Mouse (Mus musculus) ES-Bruce4 (cell line): Measurements from ENCODE around the gene Togaram2. TPM values are rescaled to one million over a fixed set of nuclear protein-coding genes. Genes with fewer than 3 reads are reported as not detected.

ENCODE experiments used
- H3K27ac ChIP-seq: 2 replicates; pipeline ENCODE4 v1.5.1; 2012; ENCODE audit warnings: low read length, inconsistent platforms; ENCODE audit not compliant: insufficient read depth
- H3K27me3 ChIP-seq: 2 replicates; pipeline ENCODE4 v1.6.1; 2012; ENCODE audit warnings: mild to moderate bottlenecking, low read length, inconsistent platforms; ENCODE audit not compliant: control insufficient read depth, poor library complexity, insufficient read depth, severe bottlenecking
- H3K36me3 ChIP-seq: 2 replicates; pipeline ENCODE4 v1.6.1; 2012; ENCODE audit warnings: inconsistent platforms, mild to moderate bottlenecking, low read length, moderate library complexity; ENCODE audit not compliant: control insufficient read depth, poor library complexity, insufficient read depth, severe bottlenecking
- H3K4me1 ChIP-seq: one replicate; pipeline ENCODE4 v1.8.1; 2011; ENCODE audit warnings: low read length; ENCODE audit not compliant: control insufficient read depth, insufficient read depth
- H3K4me3 ChIP-seq: 2 replicates; pipeline ENCODE4 v1.5.1; 2011; ENCODE audit warnings: low read depth, mild to moderate bottlenecking, low read length
- H3K9ac ChIP-seq: 2 replicates; pipeline ENCODE4 v1.6.1; 2012; ENCODE audit warnings: low read depth, mild to moderate bottlenecking, inconsistent platforms; ENCODE audit not compliant: poor library complexity, severe bottlenecking
- H3K9me3 ChIP-seq: replicated peaks from 2 replicates; pipeline ENCODE4 v1.6.1; 2012; ENCODE audit warnings: mild to moderate bottlenecking, low read length, inconsistent platforms; ENCODE audit not compliant: control insufficient read depth, poor library complexity, insufficient read depth, severe bottlenecking
- CTCF ChIP-seq: IDR thresholded peaks from one replicate; pipeline ENCODE4 v1.8.1; 2011; ENCODE audit warnings: low read depth, low read length
- EP300 ChIP-seq: IDR thresholded peaks from 2 replicates; pipeline ENCODE4 v1.6.1; 2011; ENCODE audit warnings: low read depth, low read length; ENCODE audit not compliant: insufficient read depth
- POLR2A ChIP-seq: IDR thresholded peaks from one replicate; pipeline ENCODE4 v1.8.1; 2011; ENCODE audit warnings: low read length; ENCODE audit not compliant: insufficient read depth
- polyA plus RNA-seq: library from polyadenylated mRNA; stranded (reverse); fragments of >200 nt; gene quantifications from 2 replicates; pipeline ENCODE4 v1.2.4, GENCODE M21; 2011; ENCODE audit warnings: low read depth; ENCODE audit not compliant: missing spikeins, insufficient read depth, insufficient read length

Togaram2 gene
- polyA plus RNA-seq, 1 experiment: not detected

DNA sequence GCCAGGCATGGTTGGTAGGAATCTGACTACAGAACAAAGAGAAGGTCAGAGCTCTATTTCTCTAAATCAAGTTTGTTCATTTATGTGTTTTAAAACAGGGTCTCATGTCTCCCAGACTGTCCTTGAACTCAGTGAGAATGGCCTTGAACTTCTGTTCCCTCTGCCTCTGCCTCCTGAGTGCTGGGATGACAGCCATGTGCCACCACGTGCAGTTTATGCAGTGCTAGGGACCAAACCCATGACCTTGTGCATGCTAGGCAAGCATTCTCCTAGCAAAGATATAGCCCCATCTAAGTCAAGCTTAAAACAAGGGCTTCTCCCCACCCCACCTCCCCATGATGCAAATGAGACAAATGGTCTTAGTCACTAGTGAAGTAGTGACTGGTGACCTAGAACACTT lies 32.1 kb downstream of the Togaram2 start:
- Histone ChIP-seq H3K36me3 (no peaks in the 10 kb centered on the region), H3K4me3 (no peak overlapping the region), H3K27ac (no peak overlapping the region), H3K9me3 (no peaks in the 10 kb centered on the region), H3K27me3 (no peaks in the 10 kb centered on the region), H3K9ac (no peak overlapping the region), H3K4me1 (no peaks in the 10 kb centered on the region)
- TF ChIP-seq EP300: no peak
- TF ChIP-seq POLR2A: no peak
- TF ChIP-seq CTCF: no peak

DNA sequence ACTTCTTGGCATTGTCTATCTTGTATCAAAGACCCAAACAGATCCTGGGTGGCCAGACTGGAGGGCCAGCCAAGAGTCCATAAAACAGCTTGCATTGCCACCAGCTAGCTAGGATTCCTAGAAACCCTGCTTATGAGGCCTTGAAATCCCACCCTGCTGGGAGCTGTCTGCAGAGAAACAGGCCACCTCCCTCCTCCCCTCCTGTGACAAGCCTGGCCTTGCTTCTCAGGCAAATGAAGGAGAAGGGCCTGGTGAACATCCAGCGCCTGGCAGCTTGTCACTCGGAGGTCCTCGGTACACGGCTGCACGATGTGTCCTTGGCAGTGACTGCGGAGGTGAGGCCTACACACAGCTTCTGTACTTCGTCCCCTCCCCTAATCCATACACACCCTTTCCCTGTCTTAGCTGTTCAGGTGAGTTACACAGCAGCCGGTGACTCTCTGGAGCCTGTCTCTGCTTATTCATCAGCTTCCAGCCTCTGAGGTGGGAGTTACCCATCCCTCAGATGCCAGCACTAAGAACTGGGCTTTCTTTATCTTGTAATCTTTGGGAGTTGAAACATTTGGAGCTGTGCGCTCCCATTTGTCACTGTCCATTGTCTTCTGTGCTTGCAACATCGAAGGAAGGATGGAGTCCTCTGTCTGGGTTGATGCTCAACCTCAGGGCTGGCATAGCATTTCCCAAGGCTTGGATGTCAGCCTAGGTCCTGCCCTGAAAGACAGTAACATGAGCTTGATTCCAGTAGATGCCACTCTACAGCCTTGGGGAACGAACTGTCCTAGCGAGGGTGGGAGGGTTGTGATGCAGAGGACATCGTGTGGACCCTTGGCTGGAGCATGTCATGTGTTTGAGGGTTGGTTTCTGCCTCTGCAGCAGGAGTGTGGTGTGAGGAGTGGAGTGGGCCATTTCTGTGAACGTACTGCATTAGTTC lies 32.8 kb downstream of the Togaram2 start:
- Histone ChIP-seq H3K27me3 (no peaks in the 10 kb centered on the region), H3K4me3 (no peak overlapping the region), H3K4me1 (no peaks in the 10 kb centered on the region), H3K9ac (no peak overlapping the region), H3K36me3 (no peaks in the 10 kb centered on the region), H3K9me3 (no peaks in the 10 kb centered on the region), H3K27ac (no peak overlapping the region)
- no peak for TF ChIP-seq CTCF
- TF ChIP-seq POLR2A: no peak
- TF ChIP-seq EP300: no peak

DNA sequence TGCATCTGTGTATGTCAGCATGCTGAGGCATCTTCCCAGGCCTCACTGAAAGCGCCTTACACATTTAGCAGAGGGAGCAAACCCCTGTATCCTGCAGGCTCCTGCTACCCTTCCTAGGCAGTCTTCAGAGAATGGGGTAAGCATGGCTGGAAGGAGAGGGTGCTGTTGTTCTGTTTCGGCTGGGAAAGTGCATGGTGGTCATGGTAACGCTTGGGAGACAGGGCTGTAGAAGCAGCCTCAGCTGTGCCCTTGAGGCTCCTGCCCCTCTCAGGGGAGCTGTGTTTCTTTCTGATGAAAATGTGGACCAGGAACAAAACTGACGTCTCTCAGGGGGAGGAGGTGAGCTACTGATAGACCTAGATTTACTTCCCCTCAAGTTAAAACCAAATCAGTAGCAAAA lies 34.7 kb downstream of the Togaram2 start:
- no peaks in the 10 kb centered on the region for H3K9me3 ChIP-seq
- TF ChIP-seq POLR2A (no peak), CTCF (no peak), EP300 (no peak)
- no peak overlapping the region for H3K9ac ChIP-seq
- H3K27ac ChIP-seq: no peak overlapping the region
- H3K4me1 ChIP-seq: no peaks in the 10 kb centered on the region
- H3K36me3 ChIP-seq: no peaks in the 10 kb centered on the region
- H3K4me3 ChIP-seq: no peak overlapping the region
- no peaks in the 10 kb centered on the region for H3K27me3 ChIP-seq

DNA sequence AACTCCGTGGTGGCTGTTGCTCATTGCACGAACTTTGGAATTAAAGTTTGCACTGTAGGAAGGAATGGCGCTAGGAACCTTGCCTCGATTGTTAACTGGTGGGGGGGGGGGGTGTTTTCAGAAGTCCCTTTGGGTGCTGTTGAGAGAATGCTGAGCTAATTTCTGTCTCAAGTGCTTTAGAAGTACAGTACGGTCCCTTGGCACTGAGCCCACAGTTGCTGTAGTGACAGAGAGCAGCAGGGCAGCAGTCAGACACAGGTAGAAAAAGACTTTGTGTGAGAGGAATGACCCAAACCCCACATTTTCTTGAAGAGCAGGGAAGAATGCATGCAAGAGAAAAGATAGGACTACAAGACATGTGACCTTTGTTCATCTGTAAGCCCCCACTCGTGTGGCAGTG lies 39.2 kb downstream of the Togaram2 start:
- no peak for TF ChIP-seq EP300
- no peak for TF ChIP-seq POLR2A
- no peak for TF ChIP-seq CTCF
- Histone ChIP-seq H3K36me3 (no peaks in the 10 kb centered on the region), H3K4me1 (no peaks in the 10 kb centered on the region)

DNA sequence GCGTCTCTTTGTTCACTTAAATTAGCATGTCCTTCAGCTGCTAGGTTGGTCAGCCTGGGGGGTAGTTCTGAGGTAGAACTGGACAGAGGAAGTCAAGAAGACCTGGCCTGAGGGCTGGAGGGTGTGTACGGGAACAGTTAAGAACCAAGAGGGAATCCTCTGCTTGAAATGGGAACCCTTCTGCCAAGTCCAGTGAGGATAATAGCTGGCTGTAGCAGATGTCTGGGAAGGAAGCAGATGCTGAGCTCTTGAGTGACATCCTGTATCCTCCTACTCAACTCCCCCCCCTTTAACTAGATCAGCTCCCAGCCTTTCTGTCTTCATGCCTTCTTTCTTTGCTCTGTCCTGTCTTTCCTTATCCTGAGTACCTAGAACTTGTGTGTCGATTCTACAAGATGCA lies 42.0 kb downstream of the Togaram2 start:
- H3K9me3 ChIP-seq: no peaks in the 10 kb centered on the region
- TF ChIP-seq CTCF (no peak), EP300 (no peak), POLR2A (no peak)

More for the DNA sequence above, 39.2 kb downstream of the Togaram2 start:
- Histone ChIP-seq H3K27ac (no peak overlapping the region), H3K9ac (no peak overlapping the region), H3K4me3 (no peak overlapping the region), H3K9me3 (no peaks in the 10 kb centered on the region), H3K27me3 (no peaks in the 10 kb centered on the region)

DNA sequence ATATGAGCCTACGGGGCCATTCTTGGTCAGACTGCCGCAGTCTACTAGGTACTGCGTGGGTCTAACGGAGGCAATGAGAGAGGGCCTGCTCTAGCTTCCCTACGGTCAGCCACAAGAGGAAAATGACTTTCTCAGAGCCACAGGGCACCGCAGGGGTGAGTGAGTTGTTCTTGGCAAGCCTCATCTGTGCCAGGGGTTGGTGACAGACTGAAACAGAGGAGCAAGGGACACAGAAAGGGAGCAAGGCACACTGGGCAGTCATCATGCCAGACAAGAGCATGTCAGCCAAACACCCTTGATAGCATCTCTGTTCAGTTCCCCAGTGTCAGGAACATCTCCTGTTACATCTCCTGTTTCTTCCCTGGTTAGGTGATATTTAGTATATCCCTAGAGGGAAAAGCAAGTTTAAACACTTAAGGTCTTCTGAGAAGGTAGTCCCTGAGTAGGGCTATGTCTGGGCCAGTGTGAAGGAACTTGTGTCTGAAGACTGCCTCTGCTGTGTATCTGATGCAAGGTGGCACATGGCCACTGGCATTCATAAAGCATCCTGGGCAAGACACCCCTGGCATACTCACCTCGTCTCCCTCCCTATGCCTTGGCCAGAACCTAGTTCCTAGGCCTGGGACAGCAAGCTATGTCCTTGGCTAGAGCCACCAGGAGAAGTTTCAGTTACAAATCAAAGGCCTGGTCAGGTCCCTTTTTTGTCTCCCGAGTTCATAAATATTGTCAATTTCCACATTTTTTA lies 45.0 kb downstream of the Togaram2 start:
- no peaks in the 10 kb centered on the region for H3K27me3 ChIP-seq
- no peaks in the 10 kb centered on the region for H3K4me1 ChIP-seq
- H3K9ac ChIP-seq: no peak overlapping the region
- no peaks in the 10 kb centered on the region for H3K36me3 ChIP-seq
- H3K27ac ChIP-seq: no peak overlapping the region
- TF ChIP-seq CTCF: no peak
- no peak for TF ChIP-seq POLR2A
- TF ChIP-seq EP300: no peak
- H3K4me3 ChIP-seq: no peak overlapping the region
- no peaks in the 10 kb centered on the region for H3K9me3 ChIP-seq

More for the DNA sequence above, 42.0 kb downstream of the Togaram2 start:
- H3K27me3 ChIP-seq: no peaks in the 10 kb centered on the region
- no peak overlapping the region for H3K4me3 ChIP-seq
- no peak overlapping the region for H3K9ac ChIP-seq
- H3K27ac ChIP-seq: no peak overlapping the region
- no peaks in the 10 kb centered on the region for H3K4me1 ChIP-seq
- H3K36me3 ChIP-seq: no peaks in the 10 kb centered on the region
